Mouse (Mus musculus): Measurements from ENCODE around the gene Crtc2.
A peak's percentile ranks its signal among the peaks of the same experiment; 100 is the strongest.

DNA sequence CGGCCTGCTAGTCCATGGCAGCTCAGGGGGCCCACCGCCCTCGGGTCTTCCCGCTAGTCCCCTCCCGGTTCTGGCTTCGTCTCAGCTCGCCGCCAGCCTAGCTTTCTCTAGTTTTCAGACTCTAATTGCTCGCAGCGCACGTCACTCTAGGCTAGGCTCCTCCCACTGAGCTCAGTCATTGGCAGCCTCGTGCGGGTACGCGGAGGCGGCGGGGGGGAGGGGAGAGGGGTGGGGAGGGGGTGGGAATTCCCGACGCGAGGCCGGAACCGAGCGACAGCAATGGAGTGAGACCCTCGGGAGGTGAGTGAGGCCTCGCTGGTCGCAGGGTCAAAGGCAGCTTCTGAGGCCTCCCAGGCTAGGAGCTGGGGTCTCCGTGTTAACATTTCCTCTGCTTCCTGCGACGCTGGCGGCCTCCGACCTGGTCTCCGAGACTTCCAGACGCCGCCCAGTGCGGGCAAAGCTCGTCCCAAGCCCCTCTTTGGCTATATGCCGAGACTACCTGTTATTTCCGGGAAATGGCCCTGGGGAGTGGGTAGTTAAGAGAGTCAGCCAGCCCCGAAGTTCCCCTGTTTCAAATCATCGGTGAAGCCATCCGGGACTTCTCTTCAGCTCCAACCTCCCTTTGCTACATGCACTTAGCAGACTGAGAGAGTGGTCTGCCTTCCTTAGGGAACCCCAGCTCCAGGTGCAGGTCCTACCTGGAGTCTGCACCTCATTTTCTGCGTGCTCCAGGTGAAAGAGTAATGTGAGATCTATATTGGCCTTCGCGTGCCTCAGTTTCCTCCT, 5.8 kb upstream of the Crtc2 start, which contains the start of gene Slc39a1:
- peak; percentile 65 for TF ChIP-seq POLR2A (IDR thresholded peaks at IDR 0.05; ENCODE audit: control insufficient read depth, low read depth, low read length)
- TF ChIP-seq CTCF (IDR thresholded peaks at IDR 0.05; ENCODE audit: control insufficient read depth, insufficient read depth, insufficient replicate concordance, low read depth, low read length): no peak

Data from testis, adult 2 months (tissue).